Mouse (Mus musculus): ENCODE results near the gene Smarca1.

Smarca1 gene

DNA sequence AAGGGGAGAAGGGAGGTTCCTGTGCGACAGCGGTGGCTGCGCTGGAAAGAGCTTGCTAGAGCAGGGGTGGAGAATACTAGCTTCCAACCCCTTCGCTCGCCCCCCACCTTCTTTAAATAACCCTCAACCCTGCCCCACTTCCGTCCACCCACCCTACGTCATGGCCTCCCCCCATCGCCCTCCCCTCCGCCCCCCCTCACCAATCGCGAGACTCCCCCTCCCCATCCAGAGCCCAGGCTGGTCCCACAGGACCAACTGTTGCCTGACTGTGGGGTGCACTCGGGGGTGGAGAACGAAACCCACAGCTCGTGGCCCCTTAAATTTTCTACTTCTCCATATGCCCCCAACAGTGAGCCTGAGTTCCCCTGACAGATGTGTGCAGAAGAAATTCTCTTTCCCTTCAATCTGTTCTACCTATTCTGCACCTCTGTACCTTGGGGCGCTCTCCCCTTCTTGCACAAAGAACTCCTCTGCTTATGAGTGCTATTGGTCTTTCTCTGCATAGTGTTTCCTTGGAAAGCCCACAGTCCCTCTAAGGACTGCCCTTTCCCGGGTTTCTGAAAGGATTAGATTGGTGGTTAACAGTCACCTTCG, at the start of gene Smarca1:
Gene Smarca1, minus strand, starts transcription at position 544 of the 594 bp plus-strand sequence.
- DNase-seq (ENCODE audit: low spot score in 2 of 2) = no peak

DNA sequence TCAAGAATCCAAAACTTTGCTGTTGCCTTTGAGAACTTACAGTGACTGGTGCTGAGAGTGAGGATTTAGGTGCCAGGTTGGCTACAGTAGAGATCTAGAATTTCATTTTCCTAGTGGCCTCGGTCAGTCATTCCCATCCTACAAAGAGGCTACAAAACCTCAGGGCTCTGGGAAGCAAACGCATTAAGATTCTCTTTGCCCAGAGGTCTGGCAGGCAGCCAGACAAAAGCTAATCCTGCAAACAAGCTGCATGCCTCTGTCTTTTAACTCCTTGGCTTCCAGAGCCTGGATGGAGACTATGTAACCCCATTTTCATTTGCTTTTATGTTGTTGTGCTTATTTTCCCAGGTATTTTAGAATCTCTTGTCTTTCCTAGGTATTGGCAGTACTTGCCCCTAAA, 45.0 kb upstream of the Smarca1 start:
- no peak for DNase-seq (ENCODE audit: low spot score in 2 of 2)

GRCm38 (mm10) chrX:47936885-47937284, 44.1 kb upstream of the Smarca1 start:
- DNase-seq (ENCODE audit: low spot score in 2 of 2) = no peak

GRCm38 (mm10) chrX:47934352-47934751, 41.6 kb upstream of the Smarca1 start:
- no peak for DNase-seq (ENCODE audit: low spot score in 2 of 2)

GRCm38 (mm10) chrX:47930449-47930848, 37.7 kb upstream of the Smarca1 start:
- DNase-seq (ENCODE audit: low spot score in 2 of 2) = no peak

GRCm38 (mm10) chrX:47927981-47928380, 35.2 kb upstream of the Smarca1 start:
- DNase-seq (ENCODE audit: low spot score in 2 of 2) = no peak

DNA sequence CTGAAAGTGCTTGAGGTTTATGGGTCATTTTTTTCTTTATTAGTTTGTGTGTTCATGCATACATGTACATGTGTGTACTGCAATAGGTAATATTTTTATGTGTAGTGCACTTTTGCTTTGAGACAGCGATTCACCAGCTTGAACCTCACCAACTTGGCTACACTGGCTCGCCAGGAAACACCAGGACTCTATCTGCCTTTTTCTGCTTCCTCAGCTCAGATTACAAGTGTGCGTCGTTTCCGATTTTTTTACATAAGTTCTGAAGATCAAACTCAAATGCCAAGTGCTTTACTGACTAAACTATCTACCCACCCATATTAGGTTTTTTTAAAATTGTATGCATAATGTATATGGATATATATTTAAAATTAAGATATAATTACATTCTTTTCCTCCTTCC, 27.8 kb upstream of the Smarca1 start:
- DNase-seq (ENCODE audit: low spot score in 2 of 2) = no peak

DNA sequence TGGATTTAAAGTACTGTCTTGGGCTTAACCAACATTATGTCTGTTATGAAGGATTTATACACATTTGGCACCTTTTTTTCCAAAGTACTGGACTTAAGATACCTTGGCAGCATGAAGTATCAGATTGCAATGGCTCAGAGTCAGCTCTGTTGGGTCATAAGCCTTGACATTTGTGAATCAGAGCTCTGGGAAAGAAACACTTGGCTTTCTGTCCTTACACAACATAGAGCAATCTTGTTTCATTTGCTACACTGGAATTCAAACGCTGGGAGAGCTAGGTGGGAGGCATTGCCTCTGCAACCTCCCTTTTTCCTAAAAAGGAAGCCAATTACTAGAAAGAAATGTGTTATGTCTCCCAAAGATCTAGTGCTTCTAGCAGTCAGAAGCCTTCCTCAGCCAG, 24.1 kb upstream of the Smarca1 start:
- no peak for DNase-seq (ENCODE audit: low spot score in 2 of 2)

DNA sequence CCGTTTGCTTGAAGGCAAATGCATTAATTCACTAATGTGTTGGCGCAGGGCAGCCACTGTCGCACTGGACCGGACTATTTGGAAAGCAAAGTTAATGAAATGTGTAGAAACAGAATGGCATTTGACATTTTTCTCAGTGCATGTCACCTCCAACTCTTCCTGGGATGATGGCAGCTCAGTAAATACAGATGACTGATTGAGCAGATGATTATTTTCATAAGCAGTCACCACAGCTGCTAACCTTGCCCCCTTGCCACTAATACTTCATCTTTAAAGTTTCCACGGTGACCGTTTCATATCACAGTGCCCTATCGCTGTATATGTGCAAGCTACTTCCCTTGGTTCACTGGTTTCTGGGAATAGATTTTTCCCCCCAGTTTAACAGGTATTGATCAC, 20.8 kb upstream of the Smarca1 start:
- no peak for DNase-seq (ENCODE audit: low spot score in 2 of 2)

DNA sequence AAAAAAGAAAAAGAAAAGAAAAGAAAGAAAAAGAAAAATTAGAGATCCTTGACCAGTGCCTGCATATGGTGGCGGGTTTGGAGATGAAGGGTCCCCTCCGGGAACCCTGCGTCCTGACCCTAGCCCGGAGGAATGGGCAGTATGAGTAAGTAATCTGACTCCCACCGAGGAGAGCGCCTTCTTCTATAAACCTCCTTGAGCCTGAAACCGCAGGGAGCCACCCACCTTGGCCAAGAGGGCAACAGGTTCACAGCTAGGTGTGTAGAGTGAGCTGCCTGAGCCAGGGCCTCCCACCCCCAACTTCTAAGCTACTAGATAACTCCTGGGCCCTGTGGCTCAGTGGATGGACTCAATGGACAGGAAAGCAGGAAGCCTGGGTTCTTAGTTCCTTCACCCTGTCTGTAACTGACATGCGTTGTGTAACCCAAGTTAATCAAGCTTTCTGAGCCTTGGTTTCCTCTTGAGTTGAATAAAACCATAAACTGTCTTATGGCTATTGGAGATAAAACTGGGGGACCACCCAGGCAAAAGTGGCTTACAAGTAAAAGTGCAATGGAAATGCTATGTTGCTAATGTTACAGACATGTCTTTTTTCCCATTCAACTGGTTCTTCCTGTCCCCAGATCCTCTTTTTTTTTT, 20.2 kb upstream of the Smarca1 start:
- DNase-seq (ENCODE audit: low spot score in 2 of 2) = peak in 1 of 2 experiments; percentile 1

GRCm38 (mm10) chrX:47912306-47912792, 19.6 kb upstream of the Smarca1 start, which contains the start of gene Ocrl:
Gene Ocrl, plus strand, starts transcription at chrX:47912387.
- DNase-seq (ENCODE audit: low spot score in 2 of 2) = peak; percentile 55 to 60

DNA sequence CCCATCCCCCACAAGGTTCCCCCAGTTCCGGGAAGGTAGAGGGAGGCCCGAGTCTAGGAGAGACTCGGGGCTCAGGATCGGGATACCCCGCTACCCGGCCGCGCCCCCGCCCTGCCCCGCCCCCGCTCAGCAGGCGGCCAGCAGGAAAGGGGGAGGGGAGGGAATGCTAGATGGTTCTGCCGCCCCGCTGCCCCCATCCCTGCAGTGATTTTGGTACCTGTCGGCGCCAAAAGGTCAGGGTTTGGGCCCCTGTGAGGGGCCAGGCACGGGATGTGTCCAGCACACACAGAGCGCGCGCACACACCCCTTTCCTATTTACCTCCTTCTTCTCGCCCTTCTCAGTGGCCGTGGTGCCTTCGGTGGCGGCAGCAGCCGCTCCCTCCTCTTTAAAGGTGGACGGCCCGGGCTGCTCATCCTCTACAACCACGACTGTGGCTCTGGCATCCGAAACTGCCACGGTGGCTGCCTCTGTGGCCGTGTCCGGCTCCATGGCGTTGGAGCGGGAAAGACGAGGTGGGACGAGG, 805 bp downstream of the Smarca1 start:
- DNase-seq (ENCODE audit: low spot score in 2 of 2) = no peak

- DNase-seq (ENCODE audit: low spot score in 2 of 2) = no peak
Measured at GRCm38 (mm10) chrX:47891243-47891906, 1.4 kb downstream of the Smarca1 start.

DNA sequence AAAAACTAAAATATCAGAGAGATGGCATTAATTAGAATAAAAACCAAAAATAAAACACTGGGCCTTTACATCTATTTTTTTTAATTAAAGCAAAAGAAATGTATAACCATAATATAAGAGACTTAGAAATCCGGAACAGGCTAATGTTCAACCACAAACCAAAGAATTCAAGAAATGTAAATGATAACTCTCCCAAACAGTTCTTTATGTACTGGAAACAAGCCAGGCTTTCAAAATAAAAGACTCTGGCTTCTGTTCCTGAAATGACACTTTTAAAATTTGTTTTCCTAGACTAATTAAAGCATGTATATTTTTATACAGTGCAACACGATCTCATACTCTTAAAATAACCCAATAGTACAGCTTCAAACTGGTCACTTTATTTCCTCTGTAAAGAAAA, 5.4 kb downstream of the Smarca1 start:
- DNase-seq (ENCODE audit: low spot score in 2 of 2) = no peak

GRCm38 (mm10) chrX:47882813-47883212, 10.0 kb downstream of the Smarca1 start:
- no peak for DNase-seq (ENCODE audit: low spot score in 2 of 2)

DNA sequence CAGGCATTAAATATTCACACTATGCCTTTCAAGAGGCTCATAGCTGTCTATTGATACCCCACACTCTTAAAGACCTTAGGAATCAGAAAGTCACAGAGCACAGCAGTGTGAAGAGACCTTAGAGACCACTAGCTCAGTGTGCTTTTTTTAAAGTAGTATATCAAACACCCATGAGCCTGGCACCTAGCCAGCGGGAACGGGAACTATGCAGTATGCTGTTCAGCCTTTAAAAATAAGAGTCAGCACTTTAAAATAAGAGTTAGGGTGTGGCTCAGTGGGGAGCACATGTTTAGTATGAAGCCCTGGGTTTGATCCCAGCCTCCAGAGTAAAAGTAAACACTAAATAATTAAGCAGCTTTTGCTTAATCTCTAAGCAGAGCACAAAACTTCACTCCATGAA, 12.7 kb downstream of the Smarca1 start:
- no peak for DNase-seq (ENCODE audit: low spot score in 2 of 2)

DNA sequence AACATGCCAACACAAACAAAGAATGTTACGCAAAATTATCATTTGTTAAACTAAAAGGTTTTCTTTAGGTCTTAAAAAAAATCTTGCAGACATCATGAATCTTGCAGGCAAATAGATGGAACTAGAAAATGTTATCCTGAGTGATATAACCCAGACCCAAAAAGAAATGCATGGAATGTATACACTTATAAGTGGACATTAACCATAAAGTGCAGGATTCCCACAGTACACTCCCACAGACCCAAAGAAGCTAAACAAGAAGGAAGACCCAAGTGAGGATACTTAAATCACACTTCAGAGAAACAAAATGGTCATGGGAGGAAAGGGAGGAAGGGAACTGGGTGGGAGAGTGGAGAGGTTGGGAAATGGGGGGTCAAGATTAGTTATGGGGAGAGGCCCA, 34.2 kb downstream of the Smarca1 start:
- no peak for DNase-seq (ENCODE audit: low spot score in 2 of 2)

- no peak for DNase-seq (ENCODE audit: low spot score in 2 of 2)
Measured at GRCm38 (mm10) chrX:47835835-47836195, 57.0 kb downstream of the Smarca1 start.

GRCm38 (mm10) chrX:47835098-47835834, 57.5 kb downstream of the Smarca1 start:
- no peak for DNase-seq (ENCODE audit: low spot score in 2 of 2)

GRCm38 (mm10) chrX:47833431-47833830, 59.3 kb downstream of the Smarca1 start:
- no peak for DNase-seq (ENCODE audit: low spot score in 2 of 2)

DNA sequence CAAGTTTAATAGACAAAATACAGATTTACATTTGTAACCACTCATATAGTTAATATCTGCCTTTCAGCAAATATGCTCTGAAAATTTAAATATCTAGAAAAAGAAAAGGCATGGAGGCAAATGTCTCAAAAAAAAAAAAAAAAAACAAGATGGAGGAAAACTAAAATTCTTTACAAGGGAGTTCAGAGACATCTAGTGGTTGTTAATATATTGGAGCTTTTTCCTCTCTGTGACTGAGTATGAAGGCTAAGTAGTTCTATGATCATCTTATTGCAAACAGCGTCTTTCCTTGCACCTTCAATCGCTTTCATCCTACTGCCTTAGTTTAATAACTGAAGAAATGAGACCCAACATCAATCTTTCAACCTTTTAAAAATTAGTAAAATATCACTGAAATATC, 72.2 kb downstream of the Smarca1 start:
- DNase-seq (ENCODE audit: low spot score in 2 of 2) = no peak

- DNase-seq (ENCODE audit: low spot score in 2 of 2) = no peak
Measured at GRCm38 (mm10) chrX:47808717-47809116, 84.1 kb downstream of the Smarca1 start.
